Mouse (Mus musculus) myocyte (in vitro differentiated cells): ENCODE measurements at regions not wholly inside any gene's neighbourhood (a gene's known extent, or its start where the extent isn't known, plus 50 kb on each side); places are given as distances from the start of the nearest gene placed in this dataset.

Experiments used
- E2F4 ChIP-seq: IDR thresholded peaks from one replicate; pipeline ENCODE4 v1.6.1; 2011; ENCODE audit warnings: mild to moderate bottlenecking, control low read depth, moderate library complexity; ENCODE audit not compliant: insufficient read depth
- MYOG ChIP-seq, 3 experiments: IDR thresholded peaks; one replicate each; pipeline ENCODE4 v1.6.1; 2011; ENCODE audit warnings: control low read depth in 2 of 3, low read depth in 2 of 3, mild to moderate bottlenecking in 2 of 3; ENCODE audit not compliant: insufficient read length in 2 of 3, control insufficient read depth in 1 of 3, insufficient read depth in 1 of 3
- POLR2A ChIP-seq: IDR thresholded peaks from one replicate; pipeline ENCODE4 v1.6.1; 2011; ENCODE audit warnings: low read depth, mild to moderate bottlenecking, control low read depth, moderate library complexity; ENCODE audit not compliant: insufficient read length
- POLR2AphosphoS2 ChIP-seq: IDR thresholded peaks from one replicate; pipeline ENCODE4 v1.6.1; 2011; ENCODE audit warnings: low read depth, control low read depth; ENCODE audit not compliant: insufficient read length
- TCF12 ChIP-seq: IDR thresholded peaks from one replicate; pipeline ENCODE4 v1.6.1; 2011; ENCODE audit warnings: mild to moderate bottlenecking, control low read depth; ENCODE audit not compliant: poor library complexity, insufficient read depth, severe bottlenecking
- TCF3 ChIP-seq: IDR thresholded peaks from one replicate; pipeline ENCODE4 v1.6.1; 2011; ENCODE audit warnings: low read depth, control low read depth; ENCODE audit not compliant: insufficient read length

- TF ChIP-seq POLR2A (no peak), POLR2AphosphoS2 (no peak), MYOG (IDR thresholded peaks at IDR 0.05; ENCODE audit: control insufficient read depth in 1 of 3, insufficient read depth in 1 of 3, insufficient read length in 2 of 3, low read depth in 2 of 3) (no peak), TCF3 (no peak), TCF12 (no peak), E2F4 (no peak)
Measured at GRCm38 (mm10) chr10:67417529-67417928, 117.7 kb upstream of the Egr2 start.
